Comparison of ENCODE assay signal across 8 mouse cellular contexts in the genomic region with DNA sequence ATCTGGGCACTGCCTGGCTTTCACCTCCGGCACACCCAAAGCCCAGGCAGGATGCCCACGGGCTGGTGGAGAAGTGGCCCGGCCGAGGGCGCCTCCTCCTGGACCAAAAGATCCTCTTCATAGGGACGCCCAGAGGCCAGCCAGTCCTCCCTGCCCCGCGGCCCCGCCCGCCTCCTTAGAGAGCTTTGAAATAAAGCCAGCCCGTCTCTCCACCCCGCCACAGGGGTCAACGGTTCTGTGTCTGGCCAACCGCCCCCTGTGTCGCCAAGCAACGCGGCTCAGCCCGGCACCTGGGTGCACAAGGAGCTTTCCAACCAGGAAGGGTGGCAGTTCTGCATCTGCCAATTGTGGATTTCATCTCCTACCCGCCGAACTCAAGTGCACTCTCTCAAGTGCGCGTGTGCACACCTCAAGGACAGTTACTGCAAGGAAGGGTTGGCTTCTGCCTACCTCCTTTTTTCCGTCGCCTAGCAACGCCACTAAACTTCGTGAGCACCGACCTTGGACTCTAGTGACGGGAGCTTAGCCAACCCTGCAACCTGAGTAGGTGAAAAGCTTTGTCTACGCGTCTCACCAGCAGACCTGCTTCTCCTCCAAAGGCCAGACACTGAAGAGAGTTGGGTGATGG. TPM values are rescaled to one million over a fixed set of nuclear protein-coding genes. Genes with fewer than 3 reads are reported as not detected.
DNase-seq lines count a peak whose midpoint lies in the region; ATAC-seq and TF ChIP-seq lines count a peak whose summit lies in the region.

Gm26661 (plus strand) TSS at position 56 of the 628 bp plus-strand sequence.

- peaks cover 9% of the 10 kb centered on the region for H3K27me3 ChIP-seq in lung, embryonic 15.5 days

- WGBS in lung, embryonic 15.5 days, result 2% methylated on average over 30 of the region's 30 CpGs
- 4% methylated on average over 30 of the region's 30 CpGs for WGBS in olfactory bulb, adult 2 months

- H3K9me3 ChIP-seq in lung, embryonic 15.5 days, result no peaks in the 10 kb centered on the region

- no peak for TF ChIP-seq CTCF in bone marrow macrophage, adult 2 months (IDR thresholded peaks at IDR 0.05; ENCODE audit: low read depth, low read length)
- TF ChIP-seq CTCF in embryonic fibroblast, embryonic 13.5 days (IDR thresholded peaks at IDR 0.05; ENCODE audit: borderline replicate concordance, insufficient read depth, low read length), result no peak
- TF ChIP-seq CTCF in olfactory bulb, adult 2 months (IDR thresholded peaks at IDR 0.05; ENCODE audit: insufficient read depth, low read depth, low read length), result no peak

- TF ChIP-seq POLR2A in bone marrow macrophage, adult 2 months (IDR thresholded peaks at IDR 0.05; ENCODE audit: borderline replicate concordance, low read depth, low read length), result no peak
- no peak for TF ChIP-seq POLR2A in embryonic fibroblast, embryonic 13.5 days (IDR thresholded peaks at IDR 0.05; ENCODE audit: low read depth, low read length)
- TF ChIP-seq POLR2A in olfactory bulb, adult 2 months (IDR thresholded peaks at IDR 0.05; ENCODE audit: insufficient read depth, low read depth, low read length), result no peak

- no peaks in the 10 kb centered on the region for H3K36me3 ChIP-seq in lung, embryonic 15.5 days

- no peak within 1 kb of the TSS for H3K27ac ChIP-seq in bone marrow macrophage, adult 2 months (ENCODE audit: insufficient read depth, low read depth, low read length)
- no peak within 1 kb of the TSS for H3K27ac ChIP-seq in embryonic fibroblast, embryonic 13.5 days (ENCODE audit: insufficient read depth, low read length)
- peak within 1 kb of the TSS; percentile 56 for H3K27ac ChIP-seq in lung, embryonic 15.5 days
- no peak within 1 kb of the TSS for H3K27ac ChIP-seq in olfactory bulb, adult 2 months (ENCODE audit: insufficient read depth, low read depth, low read length)

- DNase-seq in CD8-positive naive resting alpha-beta T cell, adult 2 months (ENCODE audit: low read depth in 2 of 2, low spot score in 2 of 2), result peak; percentile 26 to 45
- DNase-seq in heart, postnatal 10 days, result peak; percentile 50 to 72
- DNase-seq in kidney, postnatal 14 days, result peak; percentile 78
- peak; percentile 40 for DNase-seq in thymus, postnatal 0 days (ENCODE audit: low spot score)

- H3K4me3 ChIP-seq in bone marrow macrophage, adult 2 months (ENCODE audit: insufficient read depth, low read length), result peak within 1 kb of the TSS; percentile 23
- peak within 1 kb of the TSS; percentile 22; the same call in 1 of the 2 replicates for H3K4me3 ChIP-seq in embryonic fibroblast, embryonic 13.5 days (ENCODE audit: insufficient read depth, low read length)
- H3K4me3 ChIP-seq in lung, embryonic 15.5 days, result peak within 1 kb of the TSS; percentile 33
- peak within 1 kb of the TSS; percentile 23 for H3K4me3 ChIP-seq in olfactory bulb, adult 2 months (ENCODE audit: insufficient read depth, low read depth, low read length)

- H3K4me1 ChIP-seq in bone marrow macrophage, adult 2 months (ENCODE audit: control insufficient read depth, insufficient read depth, low read length), result peaks cover 10% of the 10 kb centered on the region
- H3K4me1 ChIP-seq in embryonic fibroblast, embryonic 13.5 days (ENCODE audit: control insufficient read depth, insufficient read depth, low read length), result no peaks in the 10 kb centered on the region
- peaks cover 8% of the 10 kb centered on the region for H3K4me1 ChIP-seq in lung, embryonic 15.5 days
- peaks cover 9% of the 10 kb centered on the region for H3K4me1 ChIP-seq in olfactory bulb, adult 2 months (ENCODE audit: control insufficient read depth, insufficient read depth, low read length)

- peak; percentile 93 for ATAC-seq in lung, embryonic 15.5 days (ENCODE audit: borderline replicate concordance, extremely low read depth, low FRiP score, low TSS enrichment)

- peak within 1 kb of the TSS; percentile 75 for H3K4me2 ChIP-seq in lung, embryonic 15.5 days

- intact Hi-C loops in heart, postnatal 10 days (cut with DNase I), result no loop called here

- H3K9ac ChIP-seq in lung, embryonic 15.5 days, result no peak within 1 kb of the TSS

RNA-seq across cellular contexts. Expression of gene Gm26661, which starts in this region (rescaled TPM):
- not detected in 2 replicates for polyA plus RNA-seq in bone marrow macrophage, adult 2 months (2012; ENCODE audit: insufficient read depth, insufficient read length, missing spikeins)
- not detected in 2 replicates for polyA plus RNA-seq in embryonic fibroblast, embryonic 13.5 days (2011; ENCODE audit: insufficient read length, low read depth, missing spikeins)
- total RNA-seq in heart, postnatal 10 days (2021), result not detected
- not detected in 2 replicates for polyA plus RNA-seq in lung, embryonic 15.5 days (2015; fragmentation: Nextera tagmentation; extraction: Ambion mirVana)
- not detected in 2 replicates for polyA plus RNA-seq in olfactory bulb, adult 2 months (2012; ENCODE audit: insufficient read depth, insufficient read length, low replicate concordance, missing spikeins)
- not detected in 2 replicates for polyA plus RNA-seq in thymus, postnatal 0 days (2015; fragmentation: Nextera tagmentation; extraction: Ambion mirVana)

Comparison
In these comparisons a context has a peak if more than half of its experiments do, and no peak if none do; other contexts are left out.
1. Peak in DNase-seq in heart, postnatal 10 days; RNA of the gene not detected or under 1 TPM.
2. Peak in ATAC-seq, H3K4me3 ChIP-seq, H3K27ac ChIP-seq and H3K4me2 ChIP-seq in lung, embryonic 15.5 days; RNA of the gene not detected or under 1 TPM.
3. Peak in DNase-seq in thymus, postnatal 0 days; RNA of the gene not detected or under 1 TPM.